ENCODE assay signal across 28 mouse cellular contexts in the genomic region with DNA sequence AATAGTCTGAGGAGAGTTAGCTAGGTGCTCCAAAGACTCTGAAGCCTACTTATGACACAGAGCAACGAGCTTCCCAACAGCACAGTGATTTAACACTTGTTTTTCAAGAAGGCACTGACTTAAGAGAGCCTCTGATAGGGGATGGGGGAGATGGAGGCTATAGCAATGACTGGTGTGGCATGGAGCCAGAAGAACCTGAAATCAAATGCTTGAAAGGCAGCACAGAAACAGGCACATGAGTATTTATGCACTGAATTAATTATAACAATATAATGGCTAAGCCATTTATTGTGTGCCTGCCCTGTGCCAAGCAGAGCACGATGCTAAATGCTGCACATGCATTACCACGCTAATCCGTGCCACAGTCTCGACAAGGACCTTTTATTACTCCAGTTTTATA.
DNase-seq lines count a peak whose midpoint lies in the region; ATAC-seq and TF ChIP-seq lines count a peak whose summit lies in the region.
"Had no signal": no experiment of that assay in that cellular context is flagged by ENCODE, and none has a peak within 500 bp of the region (broad histone marks: within the 10 kb centered on the region; RNA-seq: fewer than 3 reads in every experiment).

No protein-coding gene starts in this region.

- ATAC-seq in forebrain, embryonic 15.5 days (replicated peaks) = peak; percentile 63; the same call in 1 of the 2 replicates
- ATAC-seq in forebrain, embryonic 12.5 days (ENCODE audit: low FRiP score) = no peak
- peak; percentile 59; the same call in 1 of the 2 replicates for ATAC-seq in limb, embryonic 13.5 days (ENCODE audit: low FRiP score, low read depth)
- ATAC-seq: activated CD4-positive, CD25-positive, alpha-beta regulatory T cell, adult 4 months; intestine, embryonic 16.5 days had no signal

- no peak for TF ChIP-seq RAD21 in CH12.LX (IDR thresholded peaks at IDR 0.05; ENCODE audit: low read depth, low read length)

- 10% methylated on average over 5 of the region's 5 CpGs for WGBS in forebrain, embryonic 15.5 days
- WGBS in forebrain, embryonic 12.5 days = 41% methylated on average over 5 of the region's 5 CpGs
- 19% methylated on average over 5 of the region's 5 CpGs for WGBS in limb, embryonic 13.5 days
- 73% methylated on average over 5 of the region's 5 CpGs for WGBS in limb, embryonic 10.5 days

- no peaks in the 10 kb centered on the region for H3K79me2 ChIP-seq in CH12.LX (replicated peaks; ENCODE audit: control insufficient read depth, extremely low read depth, insufficient read depth, poor library complexity, severe bottlenecking)

- in situ Hi-C loops in CH12.LX (cut with MboI; ENCODE audit: low pct_ligation_motif_present, low pct_unique_long_range_greater_than_20kb, low sequenced_read_pairs) = no loop called here

- no peak overlapping the region for H3K27ac ChIP-seq in forebrain, embryonic 15.5 days (replicated peaks)
- no peak overlapping the region for H3K27ac ChIP-seq in forebrain, embryonic 12.5 days
- H3K27ac ChIP-seq in limb, embryonic 13.5 days = no peak overlapping the region
- H3K27ac ChIP-seq in limb, embryonic 10.5 days = no peak overlapping the region
- no peak overlapping the region for H3K27ac ChIP-seq in CH12.LX (ENCODE audit: insufficient read depth, low read depth)
- H3K27ac ChIP-seq: embryonic facial prominence, embryonic 10.5 days; embryonic facial prominence, embryonic 15.5 days; heart, adult 2 months; heart, embryonic 13.5 days; limb, embryonic 12.5 days; lung, embryonic 15.5 days; neural tube, embryonic 13.5 days had no signal

- TF ChIP-seq CTCF in CH12.LX (conservative IDR thresholded peaks at IDR 0.05 in 1 of 2, IDR thresholded peaks at IDR 0.05 in 1 of 2; ENCODE audit: low read depth in 2 of 2, low read length in 2 of 2) = no peak
- TF ChIP-seq CTCF in brain, embryonic 14.5 days (IDR thresholded peaks at IDR 0.05; ENCODE audit: borderline replicate concordance, extremely low read depth, insufficient read depth, insufficient read length) = no peak

- no peak for DNase-seq in limb, embryonic 10.5 days (ENCODE audit: low spot score)
- no peak for DNase-seq in CH12.LX (ENCODE audit: extremely low read depth)
- peak; percentile 66 for DNase-seq in brain, embryonic 14.5 days (ENCODE audit: low read depth)
- DNase-seq in thymus, postnatal 0 days (ENCODE audit: low spot score) = no peak
- DNase-seq: adrenal gland, adult 2 months; adrenal gland, postnatal 36 days; cerebellum, adult 2 months; cerebellum, postnatal 25 days; gastrocnemius, postnatal 25 days; heart, adult 2 months; heart, postnatal 10 days; kidney, adult 9 months; kidney, postnatal 10 days; layer of hippocampus, adult 9-11 months; retina, postnatal 1 day; right cerebral cortex, postnatal 14 days had no signal

- no peaks in the 10 kb centered on the region for H3K9me3 ChIP-seq in forebrain, embryonic 15.5 days
- no peaks in the 10 kb centered on the region for H3K9me3 ChIP-seq in forebrain, embryonic 12.5 days
- H3K9me3 ChIP-seq in limb, embryonic 13.5 days = no peaks in the 10 kb centered on the region
- no peaks in the 10 kb centered on the region for H3K9me3 ChIP-seq in limb, embryonic 10.5 days (replicated peaks)
- no peaks in the 10 kb centered on the region for H3K9me3 ChIP-seq in CH12.LX (replicated peaks; ENCODE audit: low read length)
- H3K9me3 ChIP-seq: embryonic facial prominence, embryonic 10.5 days; embryonic facial prominence, embryonic 15.5 days; heart, embryonic 13.5 days; limb, embryonic 12.5 days; lung, embryonic 15.5 days; neural tube, embryonic 13.5 days had no signal

- no peak overlapping the region for H3K9ac ChIP-seq in forebrain, embryonic 15.5 days (replicated peaks)
- no peak overlapping the region for H3K9ac ChIP-seq in forebrain, embryonic 12.5 days
- no peak overlapping the region for H3K9ac ChIP-seq in limb, embryonic 13.5 days
- no peak overlapping the region for H3K9ac ChIP-seq in CH12.LX (ENCODE audit: insufficient read depth, low read depth)
- H3K9ac ChIP-seq: embryonic facial prominence, embryonic 15.5 days; heart, embryonic 13.5 days; limb, embryonic 12.5 days; lung, embryonic 15.5 days; neural tube, embryonic 13.5 days had no signal

- H3K27me3 ChIP-seq in forebrain, embryonic 15.5 days = no peaks in the 10 kb centered on the region
- H3K27me3 ChIP-seq in forebrain, embryonic 12.5 days = no peaks in the 10 kb centered on the region
- no peaks in the 10 kb centered on the region for H3K27me3 ChIP-seq in limb, embryonic 13.5 days
- no peaks in the 10 kb centered on the region for H3K27me3 ChIP-seq in limb, embryonic 10.5 days (ENCODE audit: low read depth, poor library complexity, severe bottlenecking)
- H3K27me3 ChIP-seq in CH12.LX (replicated peaks) = no peaks in the 10 kb centered on the region
- H3K27me3 ChIP-seq: embryonic facial prominence, embryonic 15.5 days; heart, embryonic 13.5 days; limb, embryonic 12.5 days; lung, embryonic 15.5 days; neural tube, embryonic 13.5 days had no signal

- dilution Hi-C loops in CH12.LX (cut with MboI; ENCODE audit: extremely low pct_ligation_motif_present, extremely low pct_unique_long_range_greater_than_20kb, low sequenced_read_pairs) = no loop called here

- H3K36me3 ChIP-seq in forebrain, embryonic 15.5 days = no peaks in the 10 kb centered on the region
- H3K36me3 ChIP-seq in forebrain, embryonic 12.5 days (replicated peaks) = no peaks in the 10 kb centered on the region
- no peaks in the 10 kb centered on the region for H3K36me3 ChIP-seq in limb, embryonic 13.5 days
- no peaks in the 10 kb centered on the region for H3K36me3 ChIP-seq in limb, embryonic 10.5 days
- H3K36me3 ChIP-seq in CH12.LX (replicated peaks in 1 of 2; ENCODE audit: control insufficient read depth in 1 of 2, insufficient read depth in 1 of 2, low read length in 1 of 2) = no peaks in the 10 kb centered on the region
- H3K36me3 ChIP-seq: embryonic facial prominence, embryonic 10.5 days; embryonic facial prominence, embryonic 15.5 days; heart, embryonic 13.5 days; limb, embryonic 12.5 days; lung, embryonic 15.5 days; neural tube, embryonic 13.5 days had no signal

- no peak for TF ChIP-seq EP300 in CH12.LX (IDR thresholded peaks at IDR 0.05; ENCODE audit: low read length)

- H3K4me2 ChIP-seq in forebrain, embryonic 15.5 days (replicated peaks) = no peak overlapping the region
- H3K4me2 ChIP-seq in forebrain, embryonic 12.5 days = no peak overlapping the region
- no peak overlapping the region for H3K4me2 ChIP-seq in limb, embryonic 13.5 days (replicated peaks)
- no peak overlapping the region for H3K4me2 ChIP-seq in CH12.LX (ENCODE audit: insufficient read depth, low read depth, poor library complexity, severe bottlenecking)
- H3K4me2 ChIP-seq: embryonic facial prominence, embryonic 15.5 days; heart, embryonic 13.5 days; limb, embryonic 12.5 days; liver, embryonic 11.5 days; lung, embryonic 15.5 days; neural tube, embryonic 13.5 days had no signal

- peaks cover 6% of the 10 kb centered on the region for H3K4me1 ChIP-seq in forebrain, embryonic 15.5 days
- H3K4me1 ChIP-seq in forebrain, embryonic 12.5 days = no peaks in the 10 kb centered on the region; the same call in 1 of the 2 replicates
- peaks cover 13% of the 10 kb centered on the region for H3K4me1 ChIP-seq in limb, embryonic 13.5 days
- H3K4me1 ChIP-seq in limb, embryonic 10.5 days = no peaks in the 10 kb centered on the region
- 0 out of 4 replicates have a peak, but pooled peaks cover 0 to 4% of the 10 kb centered on the region in 2 experiments for H3K4me1 ChIP-seq in CH12.LX (ENCODE audit: control insufficient read depth in 1 of 2, insufficient read depth in 2 of 2)
- H3K4me1 ChIP-seq: embryonic facial prominence, embryonic 10.5 days; embryonic facial prominence, embryonic 15.5 days; heart, embryonic 13.5 days; lung, embryonic 15.5 days had no signal

- no peak for TF ChIP-seq POLR2A in CH12.LX (IDR thresholded peaks at IDR 0.05; ENCODE audit: low read depth, low read length)
- no peak for TF ChIP-seq POLR2A in brain, embryonic 14.5 days (IDR thresholded peaks at IDR 0.05; ENCODE audit: borderline replicate concordance, extremely low read depth, insufficient read depth, insufficient read length, poor library complexity, severe bottlenecking)

- no peak overlapping the region for H3K4me3 ChIP-seq in forebrain, embryonic 15.5 days
- H3K4me3 ChIP-seq in forebrain, embryonic 12.5 days (replicated peaks) = no peak overlapping the region
- H3K4me3 ChIP-seq in limb, embryonic 13.5 days = no peak overlapping the region
- H3K4me3 ChIP-seq in limb, embryonic 10.5 days = no peak overlapping the region
- no peak overlapping the region for H3K4me3 ChIP-seq in CH12.LX (replicated peaks in 1 of 3; ENCODE audit: low read depth in 2 of 3, low read length in 2 of 3, poor library complexity in 1 of 3)
- H3K4me3 ChIP-seq: embryonic facial prominence, embryonic 10.5 days; embryonic facial prominence, embryonic 15.5 days; heart, adult 2 months; heart, embryonic 13.5 days; limb, embryonic 12.5 days; lung, embryonic 15.5 days; neural tube, embryonic 13.5 days had no signal

TF ChIP-seq in CH12.LX, 34 proteins besides CTCF, POLR2A, EP300 and RAD21:
- TF ChIP-seq BHLHE40 (IDR thresholded peaks at IDR 0.05; ENCODE audit: low read depth, low read length) (peak; percentile 30; the same call in 1 of the 2 replicates), CHD1 (IDR thresholded peaks at IDR 0.05; ENCODE audit: low read depth, low read length) (no peak), MEF2A (IDR thresholded peaks at IDR 0.05; ENCODE audit: borderline replicate concordance, low read depth, low read length) (no peak)
TF ChIP-seq in CH12.LX: peak in this region for 1.
